Mouse (Mus musculus) telencephalon, adult 2 months (tissue): ENCODE measurements at regions not wholly inside any gene's neighbourhood (a gene's known extent, or its start where the extent isn't known, plus 50 kb on each side); places are given as distances from the start of the nearest gene placed in this dataset.

Experiments
- DNase-seq: peaks from one replicate; pipeline ENCODE4 v3.0.0-alpha.2; 2011; ENCODE audit warnings: low read depth, low spot score

- no peak for DNase-seq
These were observed 98.6 kb upstream of the Foxp3 start for GRCm38 (mm10) chrX:7474831-7475230.

DNA sequence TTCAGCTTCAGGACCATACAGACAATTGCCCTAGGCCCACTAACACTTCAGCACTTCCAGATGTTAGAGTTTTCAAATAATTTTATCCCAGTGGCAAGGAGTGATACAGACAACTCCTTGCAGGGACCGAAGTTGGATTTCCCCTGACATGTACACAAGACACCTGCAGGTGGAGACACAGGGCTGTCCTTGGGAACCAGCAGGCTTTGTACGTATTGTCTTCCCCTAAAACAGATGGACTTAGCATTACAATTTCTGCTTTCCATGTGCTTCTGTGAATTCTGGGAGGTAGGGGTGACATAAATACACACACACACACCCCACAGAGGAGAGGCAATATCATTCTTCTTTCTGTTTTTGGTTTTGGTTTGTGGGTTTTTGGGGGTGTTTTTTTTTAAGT lies 98.2 kb upstream of the Usp27x start:
- DNase-seq: peak; percentile 41

DNA sequence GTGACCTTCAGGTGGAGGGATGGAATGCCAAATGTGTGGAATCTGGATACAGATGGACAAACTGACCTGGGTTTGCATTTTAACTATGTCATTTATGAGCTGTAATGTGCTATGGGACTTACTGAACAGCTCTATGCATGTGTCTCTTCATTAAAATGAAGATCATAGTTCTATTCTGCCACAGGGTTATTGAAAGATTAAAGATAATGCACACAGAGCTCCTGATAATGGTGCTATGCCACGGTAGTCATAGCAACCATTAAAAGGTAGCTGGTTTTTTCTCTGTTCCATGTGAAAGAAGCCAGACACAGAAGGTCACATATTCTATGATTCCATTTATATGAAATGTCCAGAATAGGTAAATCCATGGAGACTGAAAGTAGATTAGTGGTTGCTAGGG lies 94.2 kb upstream of the Usp27x start:
- no peak for DNase-seq

DNA sequence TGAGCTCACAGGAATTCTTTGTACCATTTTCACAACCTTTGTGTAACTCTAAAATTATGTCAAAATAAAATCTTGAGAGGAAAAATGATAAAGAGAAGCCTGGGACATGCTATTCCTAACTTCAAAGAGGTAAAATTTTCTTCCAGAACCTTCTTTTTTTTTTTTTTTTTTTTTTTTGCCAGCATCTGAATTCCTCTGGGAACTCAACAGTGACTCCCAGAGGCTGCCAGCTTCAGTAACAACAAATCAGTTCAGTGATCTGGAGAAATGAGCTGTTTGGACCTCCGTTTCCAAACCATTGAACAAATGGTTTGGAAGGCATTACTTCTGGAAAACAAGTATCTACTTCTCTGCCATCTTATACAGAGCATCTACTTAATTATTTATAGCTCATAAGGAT lies 92.4 kb upstream of the Usp27x start:
- no peak for DNase-seq

- DNase-seq: no peak
These were observed 81.2 kb upstream of the Usp27x start for GRCm38 (mm10) chrX:7456851-7457250.

- DNase-seq: no peak
These were observed 69.4 kb upstream of the Usp27x start for GRCm38 (mm10) chrX:7445035-7445434.

DNA sequence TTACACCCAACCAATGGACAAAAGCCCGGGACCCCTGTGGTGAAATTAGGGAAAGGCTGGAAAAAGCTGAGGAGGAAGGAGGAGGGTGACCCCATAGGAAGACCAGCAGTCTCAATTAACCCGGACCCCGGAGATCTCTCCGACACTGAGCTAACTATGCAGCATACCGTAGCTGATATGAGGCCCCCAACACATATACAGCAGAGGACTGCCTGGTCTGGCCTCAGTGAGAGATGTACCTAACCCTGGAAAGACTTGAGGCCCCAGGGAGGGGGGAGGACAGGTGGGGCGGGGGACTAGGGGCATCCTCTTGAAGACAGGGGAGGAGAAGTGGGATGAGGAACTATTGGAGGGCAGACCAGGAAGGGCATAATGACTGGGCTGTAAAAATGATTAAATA lies 69.0 kb upstream of the Usp27x start:
- no peak for DNase-seq

DNA sequence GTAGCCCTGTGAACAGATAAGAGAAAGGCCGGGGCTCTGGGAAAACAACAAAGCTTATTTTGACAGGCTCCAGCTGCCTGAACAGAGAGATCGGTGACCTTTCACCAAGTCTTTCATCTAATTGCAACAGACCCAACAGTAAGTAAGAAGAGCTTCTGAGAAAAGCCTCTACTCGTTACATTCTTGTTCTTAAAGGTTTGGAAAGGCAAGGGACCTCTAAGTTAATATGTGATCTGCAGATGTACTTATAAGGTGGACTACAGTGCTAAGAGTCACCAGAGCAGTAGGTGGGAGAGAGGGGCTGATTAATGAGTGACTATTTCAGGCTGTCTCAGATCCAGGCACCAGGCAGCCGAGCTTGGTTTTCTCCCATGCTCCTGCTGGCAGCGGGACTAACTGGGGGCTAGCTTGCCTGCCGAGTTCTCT lies 68.4 kb upstream of the Usp27x start:
- no peak for DNase-seq

GRCm38 (mm10) chrX:7435375-7436042 lies 59.9 kb upstream of the Usp27x start:
- no peak for DNase-seq

DNA sequence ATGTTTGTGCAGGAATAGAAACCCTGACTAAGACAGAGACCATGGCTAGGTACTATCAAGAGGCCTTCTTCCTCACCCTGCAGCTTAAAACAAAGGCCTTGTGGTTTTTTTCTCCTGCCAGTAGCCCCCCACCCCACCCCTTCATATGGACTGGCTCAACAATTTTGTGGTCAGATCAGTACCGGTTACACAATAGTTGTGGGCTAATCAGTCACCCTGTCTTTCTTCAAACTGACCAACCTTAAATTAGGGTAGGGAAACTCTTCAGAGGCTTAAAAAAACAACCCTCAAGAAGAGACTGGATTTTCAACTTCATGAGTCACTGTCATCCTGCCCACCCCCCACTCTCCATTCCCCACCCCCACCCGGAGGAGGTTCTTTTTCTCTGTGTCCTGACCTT lies 58.6 kb upstream of the Usp27x start:
- no peak for DNase-seq

GRCm38 (mm10) chrX:7430456-7430855 lies 54.8 kb upstream of the Usp27x start:
- DNase-seq: no peak

DNA sequence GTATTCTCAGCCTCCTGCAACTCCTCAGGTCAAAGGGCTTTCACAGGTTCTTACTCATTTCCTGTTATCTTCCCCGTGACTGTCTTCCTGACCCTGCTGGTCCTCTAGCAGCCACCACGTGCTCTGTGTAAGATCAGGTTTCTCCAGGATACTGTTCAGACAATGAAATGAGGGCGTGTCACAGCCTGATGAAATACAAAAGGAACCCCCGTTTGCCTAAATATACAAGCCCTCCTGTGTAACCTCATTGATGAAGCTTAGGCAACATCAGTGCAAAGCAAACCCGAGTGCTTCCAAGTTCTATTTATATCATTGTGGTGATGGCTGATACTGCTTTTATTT lies 53.9 kb upstream of the Usp27x start:
- DNase-seq: no peak

GRCm38 (mm10) chrX:7428621-7429523 lies 53.2 kb upstream of the Usp27x start:
- no peak for DNase-seq
